Mouse (Mus musculus): ENCODE measurements around the gene Setd5.

DNA sequence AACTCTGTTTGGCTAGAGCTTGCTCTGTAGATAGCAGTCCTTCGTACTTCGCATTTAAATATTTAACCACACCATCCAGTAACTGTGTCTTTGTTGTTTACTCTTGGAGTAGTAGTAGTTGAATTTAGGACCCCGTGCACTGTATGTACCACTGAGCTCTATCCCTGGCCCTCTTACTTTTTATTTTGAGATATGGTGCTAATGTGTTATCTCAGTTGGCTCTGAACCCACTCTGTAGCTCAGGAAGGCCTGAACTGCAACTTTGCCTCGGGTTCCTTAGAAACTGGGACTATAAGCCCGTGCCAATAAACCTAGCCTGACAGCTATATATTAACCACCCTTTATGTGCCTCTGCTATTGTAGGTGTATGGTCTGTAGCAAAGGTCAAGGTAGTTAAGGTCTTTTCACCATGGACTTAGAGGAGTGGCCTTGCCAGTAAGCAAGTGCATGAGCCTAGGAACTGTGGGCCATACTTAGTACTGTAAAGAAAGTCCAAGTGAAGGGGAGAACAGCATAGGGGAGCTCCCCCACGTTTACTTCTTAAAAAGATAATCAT is 22.5 kb upstream of the Setd5 start:
- TF ChIP-seq POLR2A (IDR thresholded peaks at IDR 0.05; ENCODE audit: borderline replicate concordance, low read depth, low read length) = no peak
- no peak for TF ChIP-seq CTCF (IDR thresholded peaks at IDR 0.05; ENCODE audit: low read depth, low read length)
